7 mouse cellular contexts compared by ENCODE assay signal in the genomic region with DNA sequence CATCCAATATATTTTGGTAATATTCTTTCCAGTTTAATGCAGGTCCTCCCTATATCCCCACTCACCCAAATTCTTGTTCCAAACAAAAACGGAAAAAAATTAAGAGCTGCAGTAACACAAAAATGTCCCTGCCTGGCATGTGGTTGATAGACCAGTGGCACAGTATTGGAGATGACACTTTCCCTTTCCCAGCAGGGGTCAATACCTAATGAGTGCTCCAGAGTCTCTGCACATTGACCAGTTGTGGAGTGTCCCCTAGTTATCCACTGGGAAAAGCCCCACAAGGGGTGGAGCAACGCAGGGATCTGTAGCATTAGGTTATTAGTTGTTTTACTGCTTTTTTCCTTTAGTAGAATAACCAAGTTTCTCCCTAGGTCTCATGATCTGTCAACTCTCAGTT. TPM values are rescaled to one million over a fixed set of nuclear protein-coding genes. Genes with fewer than 3 reads are reported as not detected.
DNase-seq lines count a peak whose midpoint lies in the region; ATAC-seq and TF ChIP-seq lines count a peak whose summit lies in the region.

No protein-coding gene starts in this region.

- H3K9me3 ChIP-seq in lung, embryonic 14.5 days (ENCODE audit: low read depth, low read length): no peaks in the 10 kb centered on the region
- no peaks in the 10 kb centered on the region for H3K9me3 ChIP-seq in forebrain, embryonic 14.5 days (replicated peaks; ENCODE audit: control insufficient read depth, low read length)
- no peaks in the 10 kb centered on the region for H3K9me3 ChIP-seq in limb, embryonic 15.5 days
- H3K9me3 ChIP-seq in stomach, embryonic 14.5 days (ENCODE audit: control insufficient read depth, low read depth, low read length): no peaks in the 10 kb centered on the region

- H3K27me3 ChIP-seq in lung, embryonic 14.5 days (ENCODE audit: insufficient read depth, low read length): no peaks in the 10 kb centered on the region
- H3K27me3 ChIP-seq in forebrain, embryonic 14.5 days (replicated peaks; ENCODE audit: control insufficient read depth, insufficient read depth, low read length): no peaks in the 10 kb centered on the region
- no peaks in the 10 kb centered on the region for H3K27me3 ChIP-seq in limb, embryonic 15.5 days
- no peaks in the 10 kb centered on the region for H3K27me3 ChIP-seq in stomach, embryonic 14.5 days (ENCODE audit: control insufficient read depth, insufficient read depth, low read length)

- H3K27ac ChIP-seq in lung, embryonic 14.5 days (ENCODE audit: low read depth): no peak overlapping the region
- H3K27ac ChIP-seq in forebrain, embryonic 14.5 days (ENCODE audit: low read depth, low read length): no peak overlapping the region
- H3K27ac ChIP-seq in limb, embryonic 15.5 days: no peak overlapping the region
- no peak overlapping the region for H3K27ac ChIP-seq in stomach, embryonic 14.5 days (ENCODE audit: low read length)

- DNase-seq in lung, embryonic 14.5 days: no peak
- DNase-seq in lung, postnatal 25 days (ENCODE audit: low spot score): no peak
- no peak for DNase-seq in forebrain, embryonic 14.5 days (ENCODE audit: low spot score)
- DNase-seq in gastrocnemius, postnatal 14 days: no peak
- no peak for DNase-seq in embryo, embryonic 9.5 days (ENCODE audit: extremely low spot score)

- intact Hi-C loops in gastrocnemius, postnatal 14 days (cut with DNase I; ENCODE audit: low total_unique reads): no loop called here

- H3K4me1 ChIP-seq in lung, embryonic 14.5 days (ENCODE audit: insufficient read depth): no peaks in the 10 kb centered on the region
- no peaks in the 10 kb centered on the region for H3K4me1 ChIP-seq in forebrain, embryonic 14.5 days (ENCODE audit: control insufficient read depth, insufficient read depth, low read length)
- no peaks in the 10 kb centered on the region for H3K4me1 ChIP-seq in limb, embryonic 15.5 days
- no peaks in the 10 kb centered on the region for H3K4me1 ChIP-seq in stomach, embryonic 14.5 days (ENCODE audit: control insufficient read depth, insufficient read depth, low read length)

- peaks cover 50% of the 10 kb centered on the region for H3K36me3 ChIP-seq in lung, embryonic 14.5 days (ENCODE audit: insufficient read depth)
- peaks cover 44% of the 10 kb centered on the region for H3K36me3 ChIP-seq in forebrain, embryonic 14.5 days (ENCODE audit: control insufficient read depth, insufficient read depth, low read length)
- H3K36me3 ChIP-seq in limb, embryonic 15.5 days: peaks cover 38% of the 10 kb centered on the region
- peaks cover 25% of the 10 kb centered on the region for H3K36me3 ChIP-seq in stomach, embryonic 14.5 days (ENCODE audit: control insufficient read depth, insufficient read depth, low read length)

- WGBS in lung, embryonic 14.5 days: 31% methylated on average over 2 of the region's 2 CpGs
- 40% methylated on average over 2 of the region's 2 CpGs for WGBS in forebrain, embryonic 14.5 days
- 27% methylated on average over 2 of the region's 2 CpGs for WGBS in limb, embryonic 15.5 days
- WGBS in stomach, embryonic 14.5 days: 32% methylated on average over 2 of the region's 2 CpGs

- peak overlapping the region; percentile 70 for H3K4me2 ChIP-seq in lung, embryonic 14.5 days
- H3K4me2 ChIP-seq in forebrain, embryonic 14.5 days (ENCODE audit: low read length): peak overlapping the region; percentile 44
- H3K4me2 ChIP-seq in limb, embryonic 15.5 days: peak overlapping the region; percentile 75
- H3K4me2 ChIP-seq in stomach, embryonic 14.5 days (replicated peaks; ENCODE audit: low read depth, low read length): peak overlapping the region; percentile 68

- peak overlapping the region; percentile 42 for H3K4me3 ChIP-seq in lung, embryonic 14.5 days (ENCODE audit: low read depth, low read length)
- H3K4me3 ChIP-seq in forebrain, embryonic 14.5 days (ENCODE audit: low read depth, low read length): peak overlapping the region; percentile 19
- H3K4me3 ChIP-seq in limb, embryonic 15.5 days: peak overlapping the region; percentile 40
- peak overlapping the region; percentile 36 for H3K4me3 ChIP-seq in stomach, embryonic 14.5 days (ENCODE audit: low read depth, low read length)

- peak overlapping the region; percentile 35; the same call in 1 of the 2 replicates for H3K9ac ChIP-seq in lung, embryonic 14.5 days
- 0 out of 2 replicates have a peak overlapping the region, but pooled peaks have one; percentile 46 for H3K9ac ChIP-seq in forebrain, embryonic 14.5 days (ENCODE audit: low read length)
- H3K9ac ChIP-seq in limb, embryonic 15.5 days: no peak overlapping the region
- H3K9ac ChIP-seq in stomach, embryonic 14.5 days (replicated peaks; ENCODE audit: low read depth, low read length): 0 out of 2 replicates have a peak overlapping the region, but pooled peaks have one; percentile 21

- ATAC-seq in lung, embryonic 14.5 days (ENCODE audit: insufficient read depth): peak; percentile 38; the same call in 1 of the 2 replicates
- 0 out of 2 replicates have a peak, but pooled peaks have one; percentile 53 for ATAC-seq in forebrain, embryonic 14.5 days
- ATAC-seq in limb, embryonic 15.5 days (ENCODE audit: insufficient number of reproducible peaks, low FRiP score, low TSS enrichment, low read depth): no peak
- no peak for ATAC-seq in stomach, embryonic 14.5 days (ENCODE audit: insufficient number of reproducible peaks, insufficient read depth, low FRiP score, low read depth)

- no peak for TF ChIP-seq CTCF in lung, embryonic 14.5 days (IDR thresholded peaks at IDR 0.05; ENCODE audit: low read depth)

RNA-seq across cellular contexts. Expression of a gene that starts 30.6 kb away (rescaled TPM):
- polyA plus RNA-seq in lung, embryonic 14.5 days (2014; fragmentation: Nextera tagmentation; extraction: Ambion mirVana): 132 and 136 TPM in 2 replicates
- polyA plus RNA-seq in forebrain, embryonic 14.5 days (2014; fragmentation: Nextera tagmentation; extraction: Ambion mirVana): 62.6 and 75.0 TPM in 2 replicates
- polyA plus RNA-seq in limb, embryonic 15.5 days (2015; fragmentation: Nextera tagmentation; extraction: Ambion mirVana): 88.7 and 92.6 TPM in 2 replicates
- polyA plus RNA-seq in stomach, embryonic 14.5 days (2014; fragmentation: Nextera tagmentation; extraction: Ambion mirVana): 99.4 and 110 TPM in 2 replicates
- total RNA-seq in gastrocnemius, postnatal 14 days (2021): 10 to 100 TPM; 43.0 to 48.6 TPM

RNA-seq across cellular contexts. Expression of a gene that starts 30.7 kb away (rescaled TPM):
- 38.7 and 43.0 TPM in 2 replicates for polyA plus RNA-seq in lung, embryonic 14.5 days (2014; fragmentation: Nextera tagmentation; extraction: Ambion mirVana)
- 41.5 and 53.5 TPM in 2 replicates for polyA plus RNA-seq in forebrain, embryonic 14.5 days (2014; fragmentation: Nextera tagmentation; extraction: Ambion mirVana)
- polyA plus RNA-seq in limb, embryonic 15.5 days (2015; fragmentation: Nextera tagmentation; extraction: Ambion mirVana): 30.9 and 31.5 TPM in 2 replicates
- 34.3 and 39.7 TPM in 2 replicates for polyA plus RNA-seq in stomach, embryonic 14.5 days (2014; fragmentation: Nextera tagmentation; extraction: Ambion mirVana)
- 1 to 10 TPM; 3.7 to 4.4 TPM for total RNA-seq in gastrocnemius, postnatal 14 days (2021)

RNA-seq across cellular contexts. Expression of a gene that starts 41.5 kb away (rescaled TPM):
- 26.8 and 27.1 TPM in 2 replicates for polyA plus RNA-seq in lung, embryonic 14.5 days (2014; fragmentation: Nextera tagmentation; extraction: Ambion mirVana)
- 16.2 and 16.8 TPM in 2 replicates for polyA plus RNA-seq in forebrain, embryonic 14.5 days (2014; fragmentation: Nextera tagmentation; extraction: Ambion mirVana)
- polyA plus RNA-seq in limb, embryonic 15.5 days (2015; fragmentation: Nextera tagmentation; extraction: Ambion mirVana): 9.5 and 11.8 TPM in 2 replicates
- 27.2 and 28.7 TPM in 2 replicates for polyA plus RNA-seq in stomach, embryonic 14.5 days (2014; fragmentation: Nextera tagmentation; extraction: Ambion mirVana)
- 10 to 100 TPM; 46.7 to 49.3 TPM for total RNA-seq in gastrocnemius, postnatal 14 days (2021)

Comparison
In these comparisons a context has a peak if more than half of its experiments do, and no peak if none do; other contexts are left out.
1. ATAC-seq: peak in lung, embryonic 14.5 days (single experiment) and forebrain, embryonic 14.5 days (single experiment); none in limb, embryonic 15.5 days (single experiment) and stomach, embryonic 14.5 days (single experiment).
2. Peak in every context shown above with its lines, with median percentiles within 50 percentile points of each other: H3K4me2 ChIP-seq and H3K4me3 ChIP-seq.